Mouse (Mus musculus): ENCODE measurements around the gene Marveld3. TPM values are rescaled to one million over a fixed set of nuclear protein-coding genes. Genes with fewer than 3 reads are reported as not detected.

Marveld3 gene
- polyA plus RNA-seq (2011; ENCODE audit: insufficient read length, low read depth, missing spikeins) = not detected in 2 replicates

DNA sequence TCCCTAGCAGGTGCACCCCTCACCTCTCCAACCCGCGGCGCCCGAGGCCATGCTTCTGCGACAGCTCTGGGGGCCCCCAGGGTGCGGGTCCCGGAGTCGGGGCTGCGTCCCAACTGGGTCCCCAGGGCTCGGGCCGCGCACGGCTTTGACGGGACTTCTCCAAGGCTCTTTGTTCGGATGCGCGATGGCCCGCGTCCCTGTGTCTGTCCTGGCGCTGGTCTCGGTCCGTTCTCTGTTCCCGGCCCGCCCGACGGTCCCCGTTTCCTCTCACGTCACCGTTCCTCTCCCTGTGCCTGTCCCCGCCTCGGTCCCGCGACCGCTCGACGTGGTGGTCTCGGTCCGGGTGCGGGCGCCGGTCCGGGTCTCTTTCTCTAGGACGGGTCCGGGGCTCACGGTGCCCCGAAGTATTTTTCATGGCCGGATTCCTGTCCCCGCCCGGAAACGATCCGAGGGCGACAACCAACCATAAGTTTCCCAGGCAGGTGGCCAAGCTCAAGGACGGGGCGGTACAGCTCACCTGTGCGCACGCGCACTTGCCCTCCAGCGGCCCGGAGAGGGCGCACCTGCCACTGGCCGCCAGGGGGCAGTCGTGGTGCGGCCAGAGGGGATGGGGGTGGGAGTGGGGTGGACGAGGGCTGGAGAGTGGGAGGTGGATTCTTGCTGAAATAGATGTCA is at the start of gene Marveld3:
Gene Marveld3, minus strand, starts transcription at position 511 of the 675 bp plus-strand sequence.
- 0 out of 2 replicates have a peak, but pooled peaks have one; percentile 21 for TF ChIP-seq CTCF (IDR thresholded peaks at IDR 0.05; ENCODE audit: borderline replicate concordance, insufficient read depth, low read length)
- TF ChIP-seq POLR2A (IDR thresholded peaks at IDR 0.05; ENCODE audit: low read depth, low read length) = no peak
- H3K27ac ChIP-seq (ENCODE audit: insufficient read depth, low read length) = no peak within 1 kb of the TSS
- H3K4me3 ChIP-seq (ENCODE audit: insufficient read depth, low read length) = peak within 1 kb of the TSS; percentile 16
- H3K4me1 ChIP-seq (ENCODE audit: control insufficient read depth, insufficient read depth, low read length) = peaks cover 8% of the 10 kb centered on the region; the same call in 1 of the 2 replicates

DNA sequence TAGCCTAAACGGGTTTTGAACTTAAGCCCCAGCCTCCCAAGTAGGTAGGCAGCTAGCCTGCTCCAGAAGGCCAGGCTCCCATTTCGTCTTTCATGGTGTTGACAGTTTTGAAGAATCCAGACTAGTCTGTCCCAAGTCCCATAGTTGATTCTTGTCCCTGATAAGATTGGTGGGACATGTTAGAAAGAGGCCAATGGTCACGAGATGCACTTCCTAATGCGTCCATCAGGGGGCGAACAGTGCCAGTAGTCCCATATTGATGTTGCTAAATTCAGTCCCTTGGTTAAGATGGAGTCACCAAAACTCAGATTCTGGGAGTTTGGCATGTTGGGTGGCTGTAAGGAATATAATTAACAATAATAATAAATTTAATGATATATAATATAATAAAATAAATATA is 48.9 kb upstream of the Marveld3 start:
- H3K4me1 ChIP-seq (ENCODE audit: control insufficient read depth, insufficient read depth, low read length) = no peaks in the 10 kb centered on the region
- no peak for TF ChIP-seq POLR2A (IDR thresholded peaks at IDR 0.05; ENCODE audit: low read depth, low read length)
- TF ChIP-seq CTCF (IDR thresholded peaks at IDR 0.05; ENCODE audit: borderline replicate concordance, insufficient read depth, low read length) = peak; percentile 75; the same call in 1 of the 2 replicates
- H3K4me3 ChIP-seq (ENCODE audit: insufficient read depth, low read length) = no peak overlapping the region
- no peak overlapping the region for H3K27ac ChIP-seq (ENCODE audit: insufficient read depth, low read length)

DNA sequence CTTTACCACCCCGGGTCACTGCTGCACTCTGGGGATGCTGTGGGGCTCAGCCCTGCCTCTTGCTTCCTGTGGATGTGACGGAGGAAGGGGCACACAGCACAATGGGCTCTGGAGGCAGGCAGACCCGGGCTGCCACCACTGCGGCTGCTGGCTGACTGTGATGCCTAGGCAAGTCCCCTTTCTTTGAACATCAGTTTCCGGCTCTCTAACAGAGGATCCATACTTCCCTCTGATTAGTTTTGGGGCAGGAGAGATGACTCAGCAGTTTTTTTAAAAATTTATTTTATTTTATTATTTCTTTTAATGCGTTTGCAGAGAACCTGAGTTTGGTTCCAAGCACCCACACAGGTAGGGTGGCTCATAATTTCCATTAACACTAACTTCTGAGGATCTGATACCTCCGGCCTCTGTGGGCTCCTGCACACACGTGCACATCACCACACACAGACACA is 47.0 kb upstream of the Marveld3 start:
- Histone ChIP-seq H3K4me1 (ENCODE audit: control insufficient read depth, insufficient read depth, low read length) (no peaks in the 10 kb centered on the region), H3K4me3 (ENCODE audit: insufficient read depth, low read length) (no peak overlapping the region), H3K27ac (ENCODE audit: insufficient read depth, low read length) (no peak overlapping the region)
- TF ChIP-seq CTCF (IDR thresholded peaks at IDR 0.05; ENCODE audit: borderline replicate concordance, insufficient read depth, low read length) (no peak), POLR2A (IDR thresholded peaks at IDR 0.05; ENCODE audit: low read depth, low read length) (no peak)

DNA sequence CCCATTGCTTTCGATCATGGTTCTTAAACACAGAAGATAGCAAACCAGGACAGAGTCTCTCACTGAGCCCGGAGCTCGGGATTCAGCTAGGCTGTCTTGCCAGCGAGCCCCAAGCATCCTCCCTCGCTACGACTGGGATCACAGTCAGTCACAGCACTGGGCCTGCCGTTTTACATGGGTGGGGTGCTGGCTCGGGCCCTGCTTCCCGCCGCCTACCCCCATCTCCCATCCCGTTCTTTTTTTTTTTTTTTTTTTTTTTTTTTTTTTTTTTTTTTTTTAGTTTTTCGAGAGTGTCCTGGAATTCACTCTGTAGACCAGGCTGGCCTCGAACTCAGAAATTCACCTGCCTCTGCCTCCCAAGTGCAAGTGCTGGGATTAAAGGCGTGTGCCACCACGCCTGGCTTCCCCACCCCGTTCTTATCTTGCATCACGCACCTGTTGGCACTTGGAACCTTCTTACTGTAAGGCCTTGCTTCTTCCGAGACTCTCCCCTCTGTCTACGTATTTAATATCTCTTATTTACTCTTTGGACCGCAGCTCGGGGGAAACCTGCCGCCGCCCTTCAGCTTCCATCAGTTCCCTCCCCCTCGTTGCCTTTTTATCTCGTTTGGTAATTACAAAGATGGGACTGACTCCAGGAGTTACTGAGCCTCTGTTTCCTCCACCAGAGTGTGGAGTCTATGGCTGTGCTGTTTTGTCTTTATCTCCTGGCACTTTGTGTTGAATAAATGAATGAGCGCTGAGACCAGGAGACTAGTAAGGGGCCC is 46.4 kb upstream of the Marveld3 start:
- no peak overlapping the region for H3K27ac ChIP-seq (ENCODE audit: insufficient read depth, low read length)
- no peaks in the 10 kb centered on the region for H3K4me1 ChIP-seq (ENCODE audit: control insufficient read depth, insufficient read depth, low read length)
- H3K4me3 ChIP-seq (ENCODE audit: insufficient read depth, low read length) = no peak overlapping the region
- TF ChIP-seq CTCF (IDR thresholded peaks at IDR 0.05; ENCODE audit: borderline replicate concordance, insufficient read depth, low read length) (no peak), POLR2A (IDR thresholded peaks at IDR 0.05; ENCODE audit: low read depth, low read length) (no peak)

DNA sequence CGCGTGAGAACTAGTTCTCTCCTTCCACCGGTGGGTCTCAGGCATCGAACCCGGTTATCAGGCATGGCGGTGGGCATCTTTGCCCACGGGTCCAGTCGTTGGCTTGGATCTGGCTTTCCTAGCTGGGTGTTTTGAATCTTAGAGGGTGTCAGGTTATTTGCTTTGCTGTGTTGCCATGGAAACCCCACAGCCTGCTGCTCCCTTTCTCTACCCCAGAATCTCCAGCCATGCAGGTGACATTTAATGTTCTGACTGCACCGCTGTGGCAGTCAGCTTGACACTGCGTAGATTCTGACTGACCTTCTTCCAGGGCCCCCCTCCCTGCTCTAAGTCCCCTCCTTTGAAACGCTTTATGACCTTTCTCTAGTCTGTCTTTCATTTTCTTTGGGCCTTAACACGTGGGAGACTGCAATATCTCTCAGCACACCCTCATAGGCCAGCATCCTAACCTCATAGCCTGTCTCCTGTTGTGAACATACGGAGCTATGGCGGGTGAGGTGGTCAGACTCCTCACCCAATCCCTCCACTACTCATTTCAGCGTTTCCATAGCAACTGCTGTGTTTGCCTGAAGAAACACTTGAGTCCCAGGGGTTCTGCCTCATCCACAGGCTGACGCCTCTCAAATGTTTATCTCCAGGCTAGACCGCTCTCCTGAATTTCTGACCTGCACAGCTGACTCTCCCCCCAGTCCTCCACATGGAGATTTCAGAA is 44.5 kb upstream of the Marveld3 start:
- Histone ChIP-seq H3K4me3 (ENCODE audit: insufficient read depth, low read length) (no peak overlapping the region), H3K27ac (ENCODE audit: insufficient read depth, low read length) (no peak overlapping the region), H3K4me1 (ENCODE audit: control insufficient read depth, insufficient read depth, low read length) (no peaks in the 10 kb centered on the region)
- TF ChIP-seq POLR2A (IDR thresholded peaks at IDR 0.05; ENCODE audit: low read depth, low read length) = no peak
- no peak for TF ChIP-seq CTCF (IDR thresholded peaks at IDR 0.05; ENCODE audit: borderline replicate concordance, insufficient read depth, low read length)

DNA sequence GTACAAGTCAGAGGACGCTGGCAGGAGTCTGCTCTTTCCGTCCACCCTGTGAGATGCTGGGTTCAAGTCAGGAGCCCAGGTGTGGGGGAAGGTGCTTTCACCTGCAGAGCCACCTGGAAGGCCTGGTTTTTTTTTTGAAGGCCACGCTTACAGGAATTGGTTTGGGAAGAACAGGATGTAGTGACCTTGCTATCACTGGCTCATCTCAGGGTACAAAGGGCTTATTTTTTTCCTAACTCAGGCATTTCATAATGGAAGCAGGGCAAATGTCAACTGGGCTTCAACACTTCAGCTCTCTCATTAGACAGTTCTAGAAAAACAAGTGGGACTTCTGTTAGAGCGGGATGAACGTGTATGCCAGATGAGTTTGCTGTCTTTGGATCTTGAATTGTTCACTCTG is 42.3 kb upstream of the Marveld3 start:
- no peak for TF ChIP-seq POLR2A (IDR thresholded peaks at IDR 0.05; ENCODE audit: low read depth, low read length)
- TF ChIP-seq CTCF (IDR thresholded peaks at IDR 0.05; ENCODE audit: borderline replicate concordance, insufficient read depth, low read length) = no peak
- no peak overlapping the region for H3K27ac ChIP-seq (ENCODE audit: insufficient read depth, low read length)
- no peak overlapping the region for H3K4me3 ChIP-seq (ENCODE audit: insufficient read depth, low read length)
- H3K4me1 ChIP-seq (ENCODE audit: control insufficient read depth, insufficient read depth, low read length) = no peaks in the 10 kb centered on the region

DNA sequence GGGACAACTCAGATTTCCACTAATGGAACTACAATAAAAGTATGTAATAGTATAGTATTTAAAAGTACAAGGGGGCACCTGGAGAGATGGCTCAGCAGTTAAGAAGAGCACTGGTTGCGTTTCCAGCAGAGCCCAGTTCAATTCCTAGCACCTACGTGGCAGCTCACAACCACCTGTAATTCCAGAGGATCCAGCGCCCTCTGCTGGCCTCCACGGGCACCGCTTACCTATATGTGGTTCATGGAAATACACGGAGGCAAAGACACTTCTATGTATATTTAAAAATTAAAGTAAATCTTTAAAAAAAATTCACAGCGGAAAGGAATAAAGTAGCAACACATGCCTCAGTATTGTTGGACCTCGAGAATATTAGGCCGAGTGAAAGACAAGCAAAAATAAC is 41.0 kb upstream of the Marveld3 start:
- H3K4me3 ChIP-seq (ENCODE audit: insufficient read depth, low read length) = no peak overlapping the region
- H3K27ac ChIP-seq (ENCODE audit: insufficient read depth, low read length) = no peak overlapping the region
- peak; percentile 27; the same call in 1 of the 2 replicates for TF ChIP-seq CTCF (IDR thresholded peaks at IDR 0.05; ENCODE audit: borderline replicate concordance, insufficient read depth, low read length)
- no peak for TF ChIP-seq POLR2A (IDR thresholded peaks at IDR 0.05; ENCODE audit: low read depth, low read length)
- no peaks in the 10 kb centered on the region for H3K4me1 ChIP-seq (ENCODE audit: control insufficient read depth, insufficient read depth, low read length)

DNA sequence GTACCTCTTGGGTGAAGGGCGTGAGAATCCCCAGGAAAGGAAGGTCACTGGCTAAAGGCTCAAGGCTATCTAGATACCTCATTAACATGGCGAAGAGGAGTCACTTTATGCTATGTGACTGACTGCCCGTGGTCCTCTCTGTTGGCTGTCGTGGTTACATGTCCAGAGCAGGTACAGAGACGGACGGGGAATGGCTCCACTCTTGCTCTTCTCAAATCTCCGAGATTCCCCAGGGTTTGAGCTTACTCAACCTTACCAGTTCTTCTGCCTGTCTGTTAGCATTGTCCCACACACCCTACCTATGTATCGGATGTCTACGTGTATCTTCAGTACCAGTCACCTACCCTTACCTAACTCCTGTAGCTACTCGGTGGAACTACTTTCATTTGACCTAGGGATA is 38.0 kb upstream of the Marveld3 start:
- TF ChIP-seq POLR2A (IDR thresholded peaks at IDR 0.05; ENCODE audit: low read depth, low read length) (no peak), CTCF (IDR thresholded peaks at IDR 0.05; ENCODE audit: borderline replicate concordance, insufficient read depth, low read length) (no peak)
- H3K4me3 ChIP-seq (ENCODE audit: insufficient read depth, low read length) = no peak overlapping the region
- H3K27ac ChIP-seq (ENCODE audit: insufficient read depth, low read length) = no peak overlapping the region
- H3K4me1 ChIP-seq (ENCODE audit: control insufficient read depth, insufficient read depth, low read length) = no peaks in the 10 kb centered on the region

DNA sequence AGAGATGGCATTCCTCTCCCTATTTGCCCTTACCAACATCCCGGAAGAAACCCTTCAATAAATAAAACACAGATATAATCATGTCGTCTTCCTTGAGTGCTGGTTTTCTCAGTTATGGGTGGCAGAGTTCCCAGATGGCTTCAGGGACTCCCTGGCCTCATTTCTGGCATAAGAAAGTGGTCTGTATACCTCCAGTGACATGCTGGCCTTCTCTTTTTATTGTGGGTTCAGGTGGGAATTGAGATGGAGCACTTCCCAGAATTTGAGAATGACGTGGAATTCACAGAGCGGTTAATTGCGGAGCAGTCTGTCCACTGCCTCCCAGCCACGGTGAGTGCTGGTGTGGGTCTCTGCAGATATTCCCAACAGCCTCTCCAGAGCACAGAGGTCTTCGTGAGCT is 36.1 kb upstream of the Marveld3 start:
- TF ChIP-seq CTCF (IDR thresholded peaks at IDR 0.05; ENCODE audit: borderline replicate concordance, insufficient read depth, low read length) (no peak), POLR2A (IDR thresholded peaks at IDR 0.05; ENCODE audit: low read depth, low read length) (no peak)
- H3K4me1 ChIP-seq (ENCODE audit: control insufficient read depth, insufficient read depth, low read length) = no peaks in the 10 kb centered on the region
- no peak overlapping the region for H3K4me3 ChIP-seq (ENCODE audit: insufficient read depth, low read length)
- no peak overlapping the region for H3K27ac ChIP-seq (ENCODE audit: insufficient read depth, low read length)

All from embryonic fibroblast, embryonic 13.5 days (primary cell).